Mouse (Mus musculus): ENCODE results near the gene Catip. TPM values are rescaled to one million over a fixed set of nuclear protein-coding genes. Genes with fewer than 3 reads are reported as not detected.
"Not testable (repeated sequence)": the region's sequence is repeated elsewhere in the genome, so short reads cannot be mapped to it uniquely, and the experiment has no call there.

Gene Catip
- polyA plus RNA-seq, 1 experiment from 2014 or later: 0.66 TPM

- 85% methylated on average over 3 of the region's 3 CpGs for WGBS
- no peak overlapping the region for H3K9ac ChIP-seq (replicated peaks)
- no peaks in the 10 kb centered on the region for H3K36me3 ChIP-seq
- peaks cover 15% of the 10 kb centered on the region for H3K4me1 ChIP-seq
- H3K9me3 ChIP-seq: no peaks in the 10 kb centered on the region
- no peak overlapping the region for H3K4me3 ChIP-seq
- H3K27ac ChIP-seq (replicated peaks): no peak overlapping the region
- no peaks in the 10 kb centered on the region for H3K27me3 ChIP-seq
- no peak for ATAC-seq (ENCODE audit: low FRiP score, low read depth)
- H3K4me2 ChIP-seq (replicated peaks): no peak overlapping the region
Observed at GRCm38 (mm10) chr1:74334607-74335006, 27.3 kb upstream of the Catip start.

GRCm38 (mm10) chr1:74335033-74335432, 26.9 kb upstream of the Catip start:
- no peak overlapping the region for H3K27ac ChIP-seq (replicated peaks)
- no peak overlapping the region for H3K9ac ChIP-seq (replicated peaks)

GRCm38 (mm10) chr1:74335436-74336170, 26.3 kb upstream of the Catip start:
- no peak overlapping the region for H3K27ac ChIP-seq (replicated peaks)
- no peaks in the 10 kb centered on the region for H3K27me3 ChIP-seq
- H3K4me2 ChIP-seq (replicated peaks): no peak overlapping the region
- H3K4me1 ChIP-seq: peaks cover 15% of the 10 kb centered on the region
- no peak for ATAC-seq (ENCODE audit: low FRiP score, low read depth)
- no peak overlapping the region for H3K4me3 ChIP-seq
- no peaks in the 10 kb centered on the region for H3K9me3 ChIP-seq
- 79% methylated on average over 6 of the region's 6 CpGs for WGBS
- H3K9ac ChIP-seq (replicated peaks): no peak overlapping the region
- H3K36me3 ChIP-seq: no peaks in the 10 kb centered on the region

More at GRCm38 (mm10) chr1:74335033-74335432, 26.9 kb upstream of the Catip start:
- peaks cover 15% of the 10 kb centered on the region for H3K4me1 ChIP-seq
- H3K4me2 ChIP-seq (replicated peaks): no peak overlapping the region
- H3K27me3 ChIP-seq: no peaks in the 10 kb centered on the region
- H3K4me3 ChIP-seq: no peak overlapping the region
- no peak for ATAC-seq (ENCODE audit: low FRiP score, low read depth)
- H3K9me3 ChIP-seq: no peaks in the 10 kb centered on the region
- H3K36me3 ChIP-seq: no peaks in the 10 kb centered on the region
- WGBS: 47% methylated on average over 4 of the region's 4 CpGs

GRCm38 (mm10) chr1:74337241-74337771, 24.6 kb upstream of the Catip start:
- ATAC-seq (ENCODE audit: low FRiP score, low read depth): no peak
- 82% methylated on average over 3 of the region's 3 CpGs for WGBS
- Histone ChIP-seq H3K9me3 (no peaks in the 10 kb centered on the region), H3K4me2 (replicated peaks) (no peak overlapping the region), H3K27ac (replicated peaks) (no peak overlapping the region), H3K4me1 (peaks cover 12% of the 10 kb centered on the region), H3K27me3 (no peaks in the 10 kb centered on the region), H3K36me3 (no peaks in the 10 kb centered on the region), H3K4me3 (no peak overlapping the region), H3K9ac (replicated peaks) (no peak overlapping the region)

- Histone ChIP-seq H3K4me2 (replicated peaks) (no peak overlapping the region), H3K9me3 (no peaks in the 10 kb centered on the region), H3K36me3 (no peaks in the 10 kb centered on the region), H3K27ac (replicated peaks) (no peak overlapping the region), H3K27me3 (no peaks in the 10 kb centered on the region), H3K4me1 (peaks cover 13% of the 10 kb centered on the region), H3K4me3 (no peak overlapping the region), H3K9ac (replicated peaks) (no peak overlapping the region)
- no peak for ATAC-seq (ENCODE audit: low FRiP score, low read depth)
- 92% methylated on average over 5 of the region's 5 CpGs for WGBS
Observed at GRCm38 (mm10) chr1:74338013-74338412, 23.9 kb upstream of the Catip start.

- H3K4me1 ChIP-seq: peaks cover 10% of the 10 kb centered on the region
- ATAC-seq (ENCODE audit: low FRiP score, low read depth): no peak
- no peaks in the 10 kb centered on the region for H3K9me3 ChIP-seq
- H3K4me3 ChIP-seq: no peak overlapping the region
- no peaks in the 10 kb centered on the region for H3K27me3 ChIP-seq
- H3K27ac ChIP-seq (replicated peaks): no peak overlapping the region
- 77% methylated on average over 4 of the region's 4 CpGs for WGBS
- no peak overlapping the region for H3K4me2 ChIP-seq (replicated peaks)
- H3K9ac ChIP-seq (replicated peaks): no peak overlapping the region
- no peaks in the 10 kb centered on the region for H3K36me3 ChIP-seq
Observed at GRCm38 (mm10) chr1:74338626-74339025, 23.3 kb upstream of the Catip start.

- ATAC-seq (ENCODE audit: low FRiP score, low read depth): no peak
- H3K4me1 ChIP-seq: peaks cover 11% of the 10 kb centered on the region; the same call in 1 of the 2 replicates
- 91% methylated on average over 9 of the region's 9 CpGs for WGBS
Observed at GRCm38 (mm10) chr1:74339917-74340316, 22.0 kb upstream of the Catip start.

GRCm38 (mm10) chr1:74340361-74340764, 21.5 kb upstream of the Catip start:
- Histone ChIP-seq H3K4me3 (no peak overlapping the region), H3K4me1 (peaks cover 11% of the 10 kb centered on the region; the same call in 1 of the 2 replicates), H3K27ac (replicated peaks) (no peak overlapping the region), H3K4me2 (replicated peaks) (no peak overlapping the region), H3K9me3 (no peaks in the 10 kb centered on the region), H3K36me3 (no peaks in the 10 kb centered on the region), H3K27me3 (no peaks in the 10 kb centered on the region), H3K9ac (replicated peaks) (no peak overlapping the region)
- no peak for ATAC-seq (ENCODE audit: low FRiP score, low read depth)
- 93% methylated on average over 6 of the region's 6 CpGs for WGBS

More at GRCm38 (mm10) chr1:74339917-74340316, 22.0 kb upstream of the Catip start:
- Histone ChIP-seq H3K27ac (replicated peaks) (no peak overlapping the region), H3K9me3 (no peaks in the 10 kb centered on the region), H3K27me3 (no peaks in the 10 kb centered on the region), H3K4me2 (replicated peaks) (no peak overlapping the region), H3K36me3 (no peaks in the 10 kb centered on the region), H3K9ac (replicated peaks) (no peak overlapping the region), H3K4me3 (no peak overlapping the region)

GRCm38 (mm10) chr1:74340992-74341391, 20.9 kb upstream of the Catip start:
- not testable (repeated sequence) for H3K4me1 ChIP-seq; H3K27me3 ChIP-seq; H3K4me3 ChIP-seq; H3K27ac ChIP-seq (replicated peaks); H3K9me3 ChIP-seq; H3K36me3 ChIP-seq; ATAC-seq (ENCODE audit: low FRiP score, low read depth); H3K9ac ChIP-seq (replicated peaks); H3K4me2 ChIP-seq (replicated peaks)
- 89% methylated on average over 4 of the region's 4 CpGs for WGBS

GRCm38 (mm10) chr1:74341898-74342297, 20.0 kb upstream of the Catip start:
- Histone ChIP-seq H3K4me3 (no peak overlapping the region), H3K27ac (replicated peaks) (no peak overlapping the region), H3K36me3 (no peaks in the 10 kb centered on the region), H3K9ac (replicated peaks) (no peak overlapping the region), H3K4me2 (replicated peaks) (no peak overlapping the region), H3K4me1 (peaks cover 9% of the 10 kb centered on the region; the same call in 1 of the 2 replicates), H3K27me3 (no peaks in the 10 kb centered on the region), H3K9me3 (no peaks in the 10 kb centered on the region)
- no peak for ATAC-seq (ENCODE audit: low FRiP score, low read depth)
- WGBS: 89% methylated on average over 7 of the region's 7 CpGs

GRCm38 (mm10) chr1:74342308-74342707, 19.6 kb upstream of the Catip start:
- Histone ChIP-seq H3K4me1 (peaks cover 9% of the 10 kb centered on the region; the same call in 1 of the 2 replicates), H3K36me3 (0 out of 2 replicates have a peak, but pooled peaks cover under 1% of the 10 kb centered on the region), H3K4me3 (no peak overlapping the region), H3K9ac (replicated peaks) (no peak overlapping the region), H3K27ac (replicated peaks) (no peak overlapping the region), H3K27me3 (no peaks in the 10 kb centered on the region), H3K9me3 (no peaks in the 10 kb centered on the region), H3K4me2 (replicated peaks) (no peak overlapping the region)
- WGBS: 93% methylated on average over 1 of the region's 1 CpGs
- ATAC-seq (ENCODE audit: low FRiP score, low read depth): no peak

- H3K36me3 ChIP-seq: 0 out of 2 replicates have a peak, but pooled peaks cover 5% of the 10 kb centered on the region
- no peak overlapping the region for H3K9ac ChIP-seq (replicated peaks)
- H3K9me3 ChIP-seq: no peaks in the 10 kb centered on the region
- 72% methylated on average over 5 of the region's 5 CpGs for WGBS
- H3K27ac ChIP-seq (replicated peaks): no peak overlapping the region
- ATAC-seq (ENCODE audit: low FRiP score, low read depth): no peak
- peaks cover 9% of the 10 kb centered on the region; the same call in 1 of the 2 replicates for H3K4me1 ChIP-seq
- no peak overlapping the region for H3K4me3 ChIP-seq
- H3K4me2 ChIP-seq (replicated peaks): no peak overlapping the region
- no peaks in the 10 kb centered on the region for H3K27me3 ChIP-seq
Observed at GRCm38 (mm10) chr1:74343161-74343560, 18.7 kb upstream of the Catip start.

Measured in midbrain, embryonic 12.5 days (tissue).